Mouse (Mus musculus): ENCODE results near the gene Pbx1. TPM values are rescaled to one million over a fixed set of nuclear protein-coding genes. Genes with fewer than 3 reads are reported as not detected.

Gene Pbx1
- polyA plus RNA-seq, 1 experiment = 80.6 TPM

DNA sequence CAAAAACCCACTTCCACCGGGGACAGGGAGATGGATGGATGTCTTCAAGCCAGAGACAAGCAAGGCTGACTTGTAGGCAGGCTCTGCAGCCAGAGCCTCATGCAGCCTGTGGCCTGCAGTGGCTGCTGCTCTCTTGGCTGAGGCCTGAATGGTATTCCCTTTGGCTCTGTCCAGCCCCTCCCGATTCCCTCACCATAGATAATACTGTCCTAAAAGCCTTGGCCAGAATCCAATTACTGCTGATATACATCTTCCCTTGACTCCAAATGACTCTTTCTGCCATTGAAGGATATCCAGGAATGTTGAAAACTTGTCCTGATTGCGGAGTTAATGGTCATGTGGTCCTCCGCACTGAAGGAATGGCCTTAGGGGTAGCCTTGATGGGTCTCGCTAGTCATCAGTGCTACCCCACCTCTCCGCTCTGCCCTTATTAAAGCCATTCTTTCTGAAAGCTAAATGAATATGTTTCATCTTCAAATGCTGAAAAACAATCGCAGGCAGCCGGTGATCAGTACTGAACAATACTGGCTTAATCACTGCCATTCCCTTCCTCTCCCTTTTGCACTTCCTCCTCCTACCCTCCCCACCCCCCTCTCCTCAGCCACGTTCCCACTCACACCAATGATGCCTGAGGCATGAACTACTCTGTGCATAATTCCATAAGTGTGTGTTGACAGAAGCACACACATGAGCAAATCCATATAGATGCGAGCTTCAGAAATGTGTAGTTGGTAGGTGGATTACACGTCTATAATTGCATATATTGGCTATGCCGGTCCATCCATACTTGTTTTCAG lies 166.3 kb downstream of the Pbx1 start:
- Histone ChIP-seq H3K4me3 (replicated peaks) (no peak overlapping the region), H3K36me3 (replicated peaks; ENCODE audit: low read length) (peaks cover 60% of the 10 kb centered on the region), H3K9me3 (no peaks in the 10 kb centered on the region), H3K27me3 (replicated peaks) (no peaks in the 10 kb centered on the region), H3K4me1 (peaks cover 66% of the 10 kb centered on the region)
- TF ChIP-seq GATA1 (IDR thresholded peaks at IDR 0.05; ENCODE audit: borderline replicate concordance, low read length) (no peak), FLI1 (IDR thresholded peaks at IDR 0.05; ENCODE audit: low read length) (no peak)

DNA sequence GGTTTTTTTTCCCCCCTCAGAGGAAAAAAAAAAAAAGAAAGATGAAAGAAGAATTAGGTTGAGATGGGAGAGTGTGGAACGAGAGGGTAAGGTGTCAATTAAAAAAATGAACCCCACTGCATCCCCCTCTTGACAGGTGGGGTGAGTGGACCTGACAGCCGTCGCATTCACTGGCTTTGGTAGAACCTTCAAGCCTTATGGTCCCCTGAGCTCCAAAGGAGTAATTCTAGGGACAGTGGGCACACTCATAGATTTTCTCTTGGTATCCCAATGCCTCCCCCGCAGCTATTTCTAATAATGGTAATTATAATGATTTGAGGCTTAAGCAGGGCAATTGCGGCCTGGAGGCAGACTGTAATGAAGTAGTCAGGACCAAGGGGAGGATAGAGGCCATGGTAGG lies 167.0 kb downstream of the Pbx1 start:
- no peak for TF ChIP-seq FLI1 (IDR thresholded peaks at IDR 0.05; ENCODE audit: low read length)
- TF ChIP-seq GATA1 (IDR thresholded peaks at IDR 0.05; ENCODE audit: borderline replicate concordance, low read length) = no peak
- H3K36me3 ChIP-seq (replicated peaks; ENCODE audit: low read length) = peaks cover 63% of the 10 kb centered on the region
- H3K4me1 ChIP-seq = peaks cover 64% of the 10 kb centered on the region
- no peaks in the 10 kb centered on the region for H3K27me3 ChIP-seq (replicated peaks)
- H3K9me3 ChIP-seq = no peaks in the 10 kb centered on the region
- no peak overlapping the region for H3K4me3 ChIP-seq (replicated peaks)

DNA sequence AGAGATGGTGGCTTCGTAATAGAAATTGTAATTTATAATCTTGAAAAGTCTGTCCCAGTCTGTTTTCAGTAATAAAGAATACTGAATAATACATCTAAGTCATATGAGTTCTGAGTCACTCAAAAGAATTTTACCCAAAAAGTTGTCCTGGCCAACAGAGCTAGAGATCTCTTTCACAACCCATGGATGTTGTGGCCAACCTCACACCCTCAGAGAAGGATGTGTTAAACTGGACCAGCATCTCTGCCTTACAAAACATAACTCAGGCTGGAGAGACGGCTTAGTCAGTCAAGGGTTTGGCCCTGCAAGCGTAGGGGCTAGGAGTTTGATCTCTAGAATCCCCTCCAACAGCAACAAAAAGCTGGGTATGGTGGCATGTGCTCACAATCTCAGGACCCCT lies 171.7 kb downstream of the Pbx1 start:
- TF ChIP-seq FLI1 (IDR thresholded peaks at IDR 0.05; ENCODE audit: low read length) = no peak
- no peak for TF ChIP-seq GATA1 (IDR thresholded peaks at IDR 0.05; ENCODE audit: borderline replicate concordance, low read length)
- Histone ChIP-seq H3K4me3 (replicated peaks) (no peak overlapping the region), H3K36me3 (replicated peaks; ENCODE audit: low read length) (peaks cover 73% of the 10 kb centered on the region), H3K4me1 (peaks cover 52% of the 10 kb centered on the region), H3K27me3 (replicated peaks) (no peaks in the 10 kb centered on the region), H3K9me3 (no peaks in the 10 kb centered on the region)

DNA sequence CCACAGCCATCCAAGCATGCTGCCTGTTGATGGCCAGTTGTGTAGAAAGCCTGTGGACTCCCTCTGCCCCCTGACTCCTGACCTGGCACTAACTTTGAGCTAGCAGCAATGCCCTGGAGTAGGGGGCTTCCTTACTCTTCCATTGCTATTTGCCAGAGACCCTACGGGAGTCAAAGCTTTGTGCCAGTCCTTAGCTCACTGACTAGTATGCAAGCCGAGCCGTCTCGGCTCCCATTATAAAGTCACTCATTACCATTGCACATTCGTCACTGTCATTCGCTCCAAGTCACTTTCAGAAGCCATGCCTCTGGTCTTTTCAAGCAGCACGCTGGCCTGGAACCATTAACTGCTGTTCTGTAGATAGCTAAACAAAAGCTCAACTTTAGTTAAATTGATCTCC lies 173.2 kb downstream of the Pbx1 start:
- H3K9me3 ChIP-seq = no peaks in the 10 kb centered on the region
- no peak for TF ChIP-seq GATA1 (IDR thresholded peaks at IDR 0.05; ENCODE audit: borderline replicate concordance, low read length)
- no peak for TF ChIP-seq FLI1 (IDR thresholded peaks at IDR 0.05; ENCODE audit: low read length)
- no peak overlapping the region for H3K4me3 ChIP-seq (replicated peaks)
- H3K36me3 ChIP-seq (replicated peaks; ENCODE audit: low read length) = peaks cover 72% of the 10 kb centered on the region
- no peaks in the 10 kb centered on the region for H3K27me3 ChIP-seq (replicated peaks)
- H3K4me1 ChIP-seq = peaks cover 54% of the 10 kb centered on the region

DNA sequence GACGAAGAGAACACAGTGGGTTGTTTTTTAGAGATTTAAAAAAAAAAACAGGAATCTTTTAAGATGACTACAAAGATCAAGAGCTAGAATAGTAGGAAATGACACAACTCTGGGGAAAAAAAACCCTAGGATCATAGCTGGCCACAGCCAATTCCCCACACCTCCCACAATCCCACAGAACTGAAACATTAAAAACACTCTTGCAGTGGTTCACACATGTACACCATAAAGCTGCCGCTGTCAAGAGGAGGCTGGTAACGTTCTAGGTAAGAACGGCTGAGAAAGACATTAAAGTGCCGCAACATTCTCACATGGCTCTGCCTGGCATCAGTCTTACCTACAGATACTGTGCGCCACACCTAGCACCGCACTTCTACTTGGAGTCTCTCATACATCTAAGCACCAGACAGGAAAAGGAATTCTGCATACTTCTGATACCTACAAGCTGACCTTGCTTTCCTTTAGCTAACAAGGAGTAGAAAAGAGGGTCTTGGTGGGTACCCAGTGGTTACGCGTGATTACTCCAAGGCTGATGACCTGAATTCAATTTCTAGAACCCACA lies 176.6 kb downstream of the Pbx1 start:
- Histone ChIP-seq H3K36me3 (replicated peaks; ENCODE audit: low read length) (peaks cover 61% of the 10 kb centered on the region), H3K9me3 (no peaks in the 10 kb centered on the region), H3K4me3 (replicated peaks) (no peak overlapping the region), H3K4me1 (peaks cover 76% of the 10 kb centered on the region), H3K27me3 (replicated peaks) (no peaks in the 10 kb centered on the region)
- TF ChIP-seq GATA1 (IDR thresholded peaks at IDR 0.05; ENCODE audit: borderline replicate concordance, low read length) = no peak
- TF ChIP-seq FLI1 (IDR thresholded peaks at IDR 0.05; ENCODE audit: low read length) = no peak

DNA sequence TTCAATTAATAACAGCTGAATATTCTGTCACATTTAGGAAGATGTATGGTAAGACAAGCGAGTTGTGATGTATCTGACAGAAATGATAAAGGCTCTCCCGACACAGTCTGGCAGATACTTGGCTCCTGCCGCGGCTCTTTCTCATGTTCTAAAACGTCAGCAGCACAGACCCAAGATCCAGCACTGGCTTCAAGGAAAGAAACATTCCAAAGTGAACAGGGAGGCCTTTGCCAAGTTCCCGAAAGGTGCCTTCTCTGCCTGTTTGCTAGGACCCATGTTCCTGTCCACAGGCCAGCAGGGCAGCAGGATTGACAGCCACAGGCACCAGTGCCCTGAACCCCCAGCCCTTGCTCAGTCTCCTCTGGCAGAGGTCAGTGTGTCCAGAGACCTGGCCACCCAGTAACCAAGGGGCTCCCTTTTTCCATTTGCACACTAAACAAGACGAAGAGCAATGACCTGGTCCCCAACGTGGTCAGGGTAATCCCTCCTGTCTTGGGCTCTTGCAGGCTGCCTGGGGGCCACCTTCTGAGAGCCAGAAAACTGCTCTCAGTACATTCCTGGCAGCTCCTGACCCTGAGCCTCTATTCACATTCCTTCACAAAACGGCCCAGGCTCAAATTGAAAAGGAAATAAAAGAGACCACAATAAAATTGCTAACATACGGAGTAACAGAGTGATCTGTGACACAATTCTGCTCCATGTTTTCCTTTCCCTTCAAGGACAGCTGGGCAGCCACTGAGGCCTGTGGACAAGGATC lies 184.9 kb downstream of the Pbx1 start:
- Histone ChIP-seq H3K36me3 (replicated peaks; ENCODE audit: low read length) (peaks cover 36% of the 10 kb centered on the region), H3K4me1 (peaks cover 76% of the 10 kb centered on the region), H3K4me3 (replicated peaks) (no peak overlapping the region), H3K27me3 (replicated peaks) (no peaks in the 10 kb centered on the region), H3K9me3 (no peaks in the 10 kb centered on the region)
- TF ChIP-seq GATA1 (IDR thresholded peaks at IDR 0.05; ENCODE audit: borderline replicate concordance, low read length) (no peak), FLI1 (IDR thresholded peaks at IDR 0.05; ENCODE audit: low read length) (no peak)

DNA sequence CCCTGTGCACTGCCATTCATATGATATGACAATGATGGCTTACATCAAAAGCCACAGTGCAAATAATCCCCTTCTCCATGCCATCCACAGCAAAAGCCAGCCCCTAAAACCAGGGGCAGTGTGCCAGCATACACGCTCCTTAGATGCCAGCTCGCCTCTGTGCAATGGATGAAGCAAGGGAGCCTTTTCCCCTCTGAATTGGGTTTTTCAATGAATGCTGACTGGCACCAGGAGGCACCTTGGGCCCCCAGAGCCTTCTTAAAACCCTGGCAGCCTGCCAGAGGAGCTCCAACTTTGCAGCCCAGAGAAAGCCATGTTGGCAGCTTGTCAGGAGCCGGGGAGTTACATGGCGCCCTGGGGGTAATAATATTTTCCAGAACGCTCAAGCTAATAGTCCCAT lies 186.5 kb downstream of the Pbx1 start:
- Histone ChIP-seq H3K9me3 (no peaks in the 10 kb centered on the region), H3K4me1 (peaks cover 76% of the 10 kb centered on the region)

DNA sequence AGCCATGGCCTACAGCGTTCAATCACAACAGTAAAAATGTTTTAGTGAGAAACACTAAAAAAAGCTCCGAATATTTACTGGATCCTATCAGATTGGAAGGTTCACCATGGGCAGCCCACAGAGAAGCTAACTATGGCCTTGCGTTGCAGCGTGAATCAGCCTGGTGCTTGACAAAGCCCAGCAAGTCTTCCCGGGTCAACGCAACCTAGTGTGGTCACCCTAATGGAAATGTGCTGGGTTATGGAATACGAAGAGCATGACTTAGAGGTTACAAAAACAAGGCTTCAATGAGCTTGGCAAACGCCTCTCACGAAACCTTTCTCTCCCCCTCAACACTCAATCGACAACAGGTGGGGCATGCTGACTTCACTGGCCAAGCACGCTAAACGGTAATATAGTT lies 188.3 kb downstream of the Pbx1 start:
- peaks cover 38% of the 10 kb centered on the region for H3K36me3 ChIP-seq (replicated peaks; ENCODE audit: low read length)
- no peak for TF ChIP-seq GATA1 (IDR thresholded peaks at IDR 0.05; ENCODE audit: borderline replicate concordance, low read length)
- TF ChIP-seq FLI1 (IDR thresholded peaks at IDR 0.05; ENCODE audit: low read length) = no peak
- no peak overlapping the region for H3K4me3 ChIP-seq (replicated peaks)
- H3K27me3 ChIP-seq (replicated peaks) = no peaks in the 10 kb centered on the region
- H3K4me1 ChIP-seq = peaks cover 79% of the 10 kb centered on the region
- H3K9me3 ChIP-seq = no peaks in the 10 kb centered on the region

More for the DNA sequence above, 186.5 kb downstream of the Pbx1 start:
- TF ChIP-seq GATA1 (IDR thresholded peaks at IDR 0.05; ENCODE audit: borderline replicate concordance, low read length) = no peak
- no peak for TF ChIP-seq FLI1 (IDR thresholded peaks at IDR 0.05; ENCODE audit: low read length)
- H3K36me3 ChIP-seq (replicated peaks; ENCODE audit: low read length) = peaks cover 40% of the 10 kb centered on the region
- no peaks in the 10 kb centered on the region for H3K27me3 ChIP-seq (replicated peaks)
- no peak overlapping the region for H3K4me3 ChIP-seq (replicated peaks)

DNA sequence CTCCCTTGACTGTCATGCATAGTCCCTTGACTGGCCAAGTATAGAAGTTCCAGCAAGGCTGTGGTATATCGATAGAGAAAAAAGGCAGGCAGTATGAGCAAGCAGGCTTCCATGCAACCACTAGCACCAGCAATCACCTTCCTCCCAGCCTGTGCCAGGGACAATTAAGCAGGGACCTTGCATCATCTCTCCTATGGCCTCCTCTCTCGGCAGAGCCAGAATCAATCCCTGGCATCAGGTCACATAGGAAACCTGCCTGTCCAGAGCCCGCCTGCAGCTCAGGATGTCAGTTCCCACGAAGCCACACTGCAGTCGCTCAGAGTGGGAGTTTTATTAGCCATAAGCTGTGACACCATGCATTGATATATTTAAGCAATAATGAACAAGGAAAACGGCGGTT lies 189.0 kb downstream of the Pbx1 start:
- TF ChIP-seq FLI1 (IDR thresholded peaks at IDR 0.05; ENCODE audit: low read length) (no peak), GATA1 (IDR thresholded peaks at IDR 0.05; ENCODE audit: borderline replicate concordance, low read length) (no peak)
- peaks cover 37% of the 10 kb centered on the region for H3K36me3 ChIP-seq (replicated peaks; ENCODE audit: low read length)
- peaks cover 81% of the 10 kb centered on the region for H3K4me1 ChIP-seq
- no peaks in the 10 kb centered on the region for H3K9me3 ChIP-seq
- H3K27me3 ChIP-seq (replicated peaks) = no peaks in the 10 kb centered on the region
- H3K4me3 ChIP-seq (replicated peaks) = peak overlapping the region; percentile 51

DNA sequence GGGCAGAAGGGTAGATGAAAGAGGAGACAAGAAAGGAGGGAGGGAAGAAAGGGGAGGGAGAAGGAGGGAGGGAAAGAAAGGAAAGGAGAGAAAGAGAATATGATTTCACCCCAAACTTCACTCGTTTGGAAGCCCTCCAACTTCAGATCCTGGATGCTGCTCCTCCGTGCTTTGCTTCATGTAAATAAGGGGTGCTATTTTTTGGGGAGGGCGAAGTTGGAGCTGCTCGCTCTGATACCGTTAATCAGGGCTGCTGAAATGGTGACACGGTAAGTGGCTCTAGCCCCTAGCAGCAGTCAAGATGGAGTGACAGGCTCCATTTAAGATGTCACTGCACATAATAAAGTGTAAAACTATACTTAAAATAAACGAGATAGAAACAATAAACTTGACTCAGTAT lies 190.8 kb downstream of the Pbx1 start:
- no peaks in the 10 kb centered on the region for H3K27me3 ChIP-seq (replicated peaks)
- H3K9me3 ChIP-seq = no peaks in the 10 kb centered on the region
- H3K4me3 ChIP-seq (replicated peaks) = no peak overlapping the region
- TF ChIP-seq GATA1 (IDR thresholded peaks at IDR 0.05; ENCODE audit: borderline replicate concordance, low read length) = no peak
- peaks cover 81% of the 10 kb centered on the region for H3K4me1 ChIP-seq
- peaks cover 36% of the 10 kb centered on the region for H3K36me3 ChIP-seq (replicated peaks; ENCODE audit: low read length)
